Mouse (Mus musculus) limb, embryonic 10.5 days (tissue): Measurements from ENCODE around the gene Fgfr1op2. TPM values are rescaled to one million over a fixed set of nuclear protein-coding genes. Genes with fewer than 3 reads are reported as not detected.
A peak's percentile ranks its signal among the peaks of the same experiment; 100 is the strongest.

Experiments used
- DNase-seq: peaks from one replicate; pipeline ENCODE4 v3.0.0-alpha.2; 2017; ENCODE audit warnings: low spot score
- H3K27ac ChIP-seq: fragments of 300-500 bp; sonication (generic); 2 replicates; pipeline ENCODE4 v1.5.1; 2016; ENCODE audit warnings: mild to moderate bottlenecking
- H3K27me3 ChIP-seq: fragments of 300-500 bp; sonication (generic); 2 replicates; pipeline ENCODE4 v1.6.1; 2016; ENCODE audit warnings: low read depth, mild to moderate bottlenecking; ENCODE audit not compliant: poor library complexity, severe bottlenecking
- H3K36me3 ChIP-seq: fragments of 300-500 bp; sonication (generic); 2 replicates; pipeline ENCODE4 v1.6.1; 2016; ENCODE audit warnings: mild to moderate bottlenecking, moderate library complexity
- H3K4me1 ChIP-seq: fragments of 300-500 bp; sonication (generic); 2 replicates; pipeline ENCODE4 v1.6.1; 2016
- H3K4me3 ChIP-seq: fragments of 300-500 bp; sonication (generic); 2 replicates; pipeline ENCODE4 v1.5.1; 2016; ENCODE audit warnings: mild to moderate bottlenecking, moderate library complexity
- H3K9me3 ChIP-seq: fragments of 300-500 bp; sonication (generic); replicated peaks from 2 replicates; pipeline ENCODE4 v1.6.1; 2016; ENCODE audit warnings: mild to moderate bottlenecking
- WGBS: fragments of 180-500 bp; shearing (Covaris S2); methylation state at CpG from one replicate; pipeline ENCODE4 v1.1.7; 2016; 5-methylcytosine and 5-hydroxymethylcytosine counted together
- polyA plus RNA-seq: library from polyadenylated mRNA; unstranded; fragments of >200 nt; fragmentation: Nextera tagmentation; extraction: Ambion mirVana; gene quantifications from 2 replicates; pipeline ENCODE4 v1.2.1, GENCODE M21; 2016

Gene Fgfr1op2
- polyA plus RNA-seq, 1 experiment from 2014 or later: 87.8 TPM

DNA sequence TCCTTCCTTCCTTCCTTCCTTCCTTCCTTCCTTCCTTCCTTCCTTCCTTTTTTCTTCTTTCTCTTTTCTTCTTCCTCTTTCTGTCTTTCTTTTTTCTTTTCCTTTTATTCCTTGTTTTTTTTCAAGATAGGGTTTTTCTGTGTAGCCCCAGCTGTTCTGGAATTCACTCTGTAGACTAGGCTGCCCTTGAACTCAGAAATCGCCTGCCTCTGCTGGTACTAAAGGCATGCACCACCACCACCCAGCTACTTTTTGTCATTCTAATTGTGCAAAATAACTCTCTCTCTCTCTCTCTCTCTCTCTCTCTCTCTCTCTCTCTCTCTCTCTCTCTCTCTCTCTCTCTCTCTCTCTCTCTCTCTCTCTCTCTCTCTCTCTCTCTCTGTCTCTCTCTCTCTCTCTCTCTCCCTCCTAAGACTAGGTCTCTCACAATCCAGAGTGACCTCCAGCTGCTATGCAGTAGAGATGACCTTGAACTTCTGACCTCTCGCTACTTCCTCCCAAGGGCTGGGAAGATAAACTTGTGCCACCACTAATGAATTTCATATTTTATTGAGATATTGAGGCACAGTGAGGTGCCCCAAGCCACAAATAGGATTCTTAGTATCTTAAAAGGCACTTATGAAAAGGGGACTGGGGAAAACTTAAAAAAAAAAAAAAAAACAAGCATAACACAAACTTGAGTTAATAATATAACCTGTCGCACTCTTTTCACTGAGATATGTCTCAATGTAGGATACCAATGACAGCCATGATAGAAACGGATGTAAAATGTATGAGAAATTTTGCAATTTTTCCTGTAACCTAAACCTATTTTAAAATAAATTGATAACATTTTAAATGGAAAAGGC, 58.0 kb downstream of the Fgfr1op2 start:
- H3K27ac ChIP-seq: peak overlapping the region; percentile 92; the same call in 1 of the 2 replicates
- WGBS: 64% methylated on average over 4 of the region's 4 CpGs
- peaks cover 26% of the 10 kb centered on the region for H3K4me1 ChIP-seq
- no peak for DNase-seq
- no peaks in the 10 kb centered on the region for H3K9me3 ChIP-seq
- H3K36me3 ChIP-seq: no peaks in the 10 kb centered on the region
- peak overlapping the region; percentile 78 for H3K4me3 ChIP-seq
- H3K27me3 ChIP-seq: no peaks in the 10 kb centered on the region

DNA sequence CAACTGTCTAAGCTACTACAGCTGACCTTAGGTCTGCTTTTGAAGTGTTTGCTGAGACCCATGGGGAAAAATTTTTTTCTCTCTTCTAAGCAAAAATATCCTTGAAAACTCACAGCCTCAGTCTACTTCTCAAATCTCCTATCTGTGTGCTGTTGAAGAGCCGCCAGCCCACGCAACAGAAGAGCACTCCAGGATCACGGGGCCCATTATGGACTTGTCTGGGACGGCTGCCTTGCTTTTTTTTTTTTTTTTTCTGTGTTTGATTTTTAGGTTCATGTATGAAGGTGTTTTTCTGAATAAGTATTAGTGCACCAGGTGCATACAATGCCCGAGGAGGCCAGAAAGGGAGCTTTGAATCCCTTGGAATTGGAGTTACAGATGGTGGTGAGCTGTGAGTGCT, 59.5 kb downstream of the Fgfr1op2 start:
- H3K4me3 ChIP-seq: no peak overlapping the region
- no peaks in the 10 kb centered on the region for H3K27me3 ChIP-seq
- no peaks in the 10 kb centered on the region for H3K9me3 ChIP-seq
- WGBS: 93% methylated on average over 5 of the region's 5 CpGs
- H3K27ac ChIP-seq: no peak overlapping the region
- no peaks in the 10 kb centered on the region for H3K36me3 ChIP-seq
- DNase-seq: no peak
- peaks cover 26% of the 10 kb centered on the region for H3K4me1 ChIP-seq

DNA sequence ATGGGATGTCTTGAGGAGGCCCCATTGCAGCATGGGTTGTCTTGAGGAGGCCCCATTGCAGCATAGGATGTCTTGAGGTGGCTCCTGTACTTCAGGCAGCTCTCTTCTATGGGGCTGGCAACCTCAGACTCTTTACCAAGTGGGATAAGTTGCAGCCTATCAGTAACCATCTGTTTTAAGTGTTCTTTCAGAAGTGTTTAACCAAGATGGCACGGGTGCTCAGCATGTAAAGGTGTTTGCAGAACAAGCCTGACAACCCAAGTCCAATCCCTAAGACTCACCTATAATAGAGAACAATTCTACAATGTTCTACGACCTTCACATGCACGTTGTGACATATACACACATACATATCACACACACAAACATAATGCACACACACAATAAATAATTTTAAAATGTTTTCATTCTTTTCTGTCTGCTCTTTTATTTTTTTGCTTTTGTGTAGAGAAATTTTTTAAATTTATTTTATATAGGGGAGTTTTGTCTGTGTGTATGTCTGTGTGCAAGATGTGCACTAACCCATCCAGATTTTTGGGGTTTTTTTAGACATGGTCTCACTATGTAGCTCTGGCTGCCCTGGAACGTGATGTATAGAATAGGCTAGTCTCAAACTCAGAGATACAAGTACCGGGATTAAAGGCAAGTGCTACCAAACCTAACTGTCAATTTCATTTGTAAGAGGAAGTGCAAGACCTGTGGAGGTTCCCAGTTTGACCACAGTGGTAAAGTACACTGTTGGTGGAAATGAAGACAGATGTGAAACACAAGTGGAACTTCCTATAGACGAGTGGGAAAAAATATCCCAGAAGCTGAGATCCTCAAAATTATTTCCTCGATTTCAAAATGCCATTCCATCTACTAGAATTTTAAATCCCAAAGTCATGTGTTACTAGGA, 63.3 kb downstream of the Fgfr1op2 start:
- no peaks in the 10 kb centered on the region for H3K36me3 ChIP-seq
- no peaks in the 10 kb centered on the region for H3K9me3 ChIP-seq
- no peaks in the 10 kb centered on the region for H3K27me3 ChIP-seq
- DNase-seq: no peak
- peaks cover 11% of the 10 kb centered on the region for H3K4me1 ChIP-seq
- no peak overlapping the region for H3K4me3 ChIP-seq
- WGBS: 90% methylated on average over 7 of the region's 7 CpGs
- H3K27ac ChIP-seq: no peak overlapping the region

DNA sequence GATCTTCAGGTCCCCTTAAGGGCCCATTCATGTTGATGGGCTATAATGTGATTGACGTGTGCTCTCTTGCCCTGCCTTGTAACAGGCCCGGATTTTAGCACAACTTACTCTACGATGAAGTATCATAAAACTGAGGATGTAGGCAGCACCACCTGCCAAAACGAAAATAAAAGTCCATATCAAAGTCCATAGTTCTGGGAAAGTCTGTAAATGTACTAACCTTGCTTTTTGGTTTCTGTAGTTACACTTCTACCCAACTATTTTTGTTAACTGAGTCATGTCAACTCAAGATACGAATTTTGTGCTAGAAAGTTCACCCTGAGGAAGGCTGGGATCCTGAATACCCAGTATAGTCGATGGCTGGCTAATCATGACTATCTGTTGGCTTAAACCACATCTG, 64.0 kb downstream of the Fgfr1op2 start:
- 85% methylated on average over 6 of the region's 6 CpGs for WGBS
- no peaks in the 10 kb centered on the region for H3K27me3 ChIP-seq
- H3K4me1 ChIP-seq: peaks cover 11% of the 10 kb centered on the region
- H3K36me3 ChIP-seq: no peaks in the 10 kb centered on the region
- no peak for DNase-seq
- H3K4me3 ChIP-seq: no peak overlapping the region
- no peaks in the 10 kb centered on the region for H3K9me3 ChIP-seq
- H3K27ac ChIP-seq: no peak overlapping the region

DNA sequence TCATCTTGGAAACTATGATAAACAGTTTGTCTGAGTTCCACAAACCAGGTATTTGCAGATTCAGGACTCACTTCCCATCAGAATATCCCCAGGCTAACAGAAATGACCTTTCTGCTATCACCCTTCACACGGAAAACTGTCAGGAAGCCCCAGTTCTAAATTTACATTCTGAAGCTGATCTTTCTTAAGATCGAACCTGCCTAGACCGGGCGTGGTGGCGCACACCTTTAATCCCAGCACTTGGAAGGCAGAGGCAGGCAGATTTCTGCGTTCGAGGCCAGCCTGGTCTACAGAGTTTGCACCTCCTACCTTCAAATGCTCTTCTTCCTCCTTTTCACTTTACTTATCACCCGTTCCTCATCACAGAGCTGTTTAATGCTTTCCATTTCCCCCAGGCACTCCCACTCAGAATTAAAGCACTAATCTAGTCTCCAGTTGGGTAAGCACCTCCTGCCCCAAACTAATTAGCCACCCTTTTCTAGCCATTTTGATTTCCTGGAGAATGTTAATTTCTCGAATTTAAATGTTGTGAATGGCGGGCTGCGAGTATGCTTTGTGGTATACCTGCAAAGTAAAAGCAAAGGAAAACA, 64.7 kb downstream of the Fgfr1op2 start:
- Histone ChIP-seq H3K4me1 (peaks cover 11% of the 10 kb centered on the region), H3K9me3 (no peaks in the 10 kb centered on the region), H3K4me3 (peak overlapping the region; percentile 89), H3K27me3 (no peaks in the 10 kb centered on the region), H3K36me3 (no peaks in the 10 kb centered on the region), H3K27ac (peak overlapping the region; percentile 96)
- WGBS: 72% methylated on average over 11 of the region's 11 CpGs
- no peak for DNase-seq

DNA sequence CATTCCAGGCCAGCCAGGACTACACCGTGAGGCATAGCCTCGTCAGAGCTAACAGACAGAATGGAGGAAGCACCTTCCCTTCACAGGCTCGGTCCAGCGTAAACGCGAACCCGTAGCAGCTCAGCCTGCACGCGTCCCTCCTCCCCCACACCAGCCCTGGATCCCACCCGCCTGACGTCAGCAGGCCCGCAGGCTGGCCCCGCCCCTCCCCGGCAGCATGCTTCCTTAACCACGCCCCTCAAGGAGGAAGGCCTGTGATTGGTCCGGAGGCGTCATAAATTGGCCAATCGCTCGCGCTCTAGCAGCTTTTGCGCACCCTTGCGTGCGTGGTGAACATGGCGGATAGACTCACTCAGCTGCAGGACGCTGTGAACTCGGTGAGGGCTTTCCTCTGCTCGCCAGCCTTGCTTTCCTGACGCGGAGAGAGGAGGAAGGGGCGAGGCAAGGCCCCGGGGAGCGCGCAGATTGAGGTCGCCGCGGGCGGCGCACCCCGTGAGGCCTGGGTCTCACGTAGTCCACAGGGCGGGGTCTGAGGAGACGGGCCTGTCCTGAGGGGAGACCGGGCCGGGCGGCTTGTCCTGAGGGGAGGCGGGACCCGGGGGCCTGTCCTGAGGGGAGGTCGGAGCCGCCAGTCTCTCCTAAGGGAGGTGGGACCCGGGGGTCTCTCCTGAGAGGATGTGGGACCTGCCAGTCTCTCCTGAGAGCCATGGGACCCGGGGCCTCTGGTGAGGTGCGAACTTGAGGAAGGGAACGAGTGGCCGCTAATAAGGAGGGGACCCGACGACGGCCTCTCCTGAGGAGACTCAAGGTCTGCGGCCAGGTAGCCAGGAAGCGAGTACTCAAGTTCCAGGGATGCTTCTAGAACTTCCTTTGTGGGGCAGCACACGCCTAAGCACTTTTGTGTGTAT, 65.5 kb downstream of the Fgfr1op2 start, which contains the start of the genes Med21 and Tm7sf3:
Med21 (plus strand) TSS at position 272 of the 908 bp plus-strand sequence.
Tm7sf3 (minus strand) TSS at position 549 of the 908 bp plus-strand sequence.
- Histone ChIP-seq H3K36me3 (no peaks in the 10 kb centered on the region), H3K4me3 (peak within 1 kb of the TSS; percentile 89), H3K27me3 (no peaks in the 10 kb centered on the region), H3K27ac (peak within 1 kb of the TSS; percentile 96), H3K9me3 (no peaks in the 10 kb centered on the region), H3K4me1 (peaks cover 11% of the 10 kb centered on the region)
- 1% methylated on average over 60 of the region's 60 CpGs for WGBS
- DNase-seq: peak; percentile 98

DNA sequence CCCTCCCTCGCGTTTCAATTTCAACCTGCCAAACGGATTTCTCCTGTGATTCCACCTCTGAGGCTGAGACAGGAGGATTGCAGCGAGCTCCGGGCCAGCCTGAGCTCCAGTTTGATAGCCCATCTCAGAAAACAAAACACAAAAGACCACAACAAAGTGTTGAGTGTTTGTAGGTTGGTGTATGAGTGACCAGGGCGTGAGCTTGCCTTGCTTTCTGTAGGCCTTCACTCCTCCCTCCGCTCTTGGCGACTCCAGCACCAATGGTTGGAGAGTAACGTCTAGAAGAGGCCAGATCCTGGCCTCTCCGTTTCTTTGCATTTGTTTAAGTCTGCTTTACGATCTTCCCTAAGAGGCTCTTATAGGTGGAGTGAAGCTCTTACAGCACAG, 66.2 kb downstream of the Fgfr1op2 start:
- Histone ChIP-seq H3K27me3 (no peaks in the 10 kb centered on the region), H3K27ac (peak overlapping the region; percentile 96), H3K4me3 (peak overlapping the region; percentile 89), H3K36me3 (0 out of 2 replicates have a peak, but pooled peaks cover under 1% of the 10 kb centered on the region), H3K9me3 (no peaks in the 10 kb centered on the region), H3K4me1 (peaks cover 11% of the 10 kb centered on the region)
- 48% methylated on average over 11 of the region's 11 CpGs for WGBS
- DNase-seq: no peak

Other genes with a start within 250 kb of the Fgfr1op2 start
- gene Itpr2, start 75.0 kb upstream of the Fgfr1op2 start, polyA plus RNA-seq: 3.7 and 3.8 TPM in 2 replicates
- 80.1 and 101 TPM in 2 replicates for gene Ints13, start 632 bp downstream of the Fgfr1op2 start, polyA plus RNA-seq
- gene Med21, start 65.3 kb downstream of the Fgfr1op2 start, polyA plus RNA-seq: 130 and 139 TPM in 2 replicates
- 23.5 and 25.8 TPM in 2 replicates for gene Tm7sf3, start 65.6 kb downstream of the Fgfr1op2 start, polyA plus RNA-seq
- gene Stk38l, start 147.8 kb downstream of the Fgfr1op2 start, polyA plus RNA-seq: 20.0 and 24.6 TPM in 2 replicates
- gene Arntl2, start 218.9 kb downstream of the Fgfr1op2 start, polyA plus RNA-seq: 1.8 and 4.6 TPM in 2 replicates